Mouse (Mus musculus) midbrain, embryonic 16.5 days (tissue): ENCODE measurements at regions not wholly inside any gene's neighbourhood (a gene's known extent, or its start where the extent isn't known, plus 50 kb on each side); places are given as distances from the start of the nearest gene placed in this dataset.

Source experiments
- ATAC-seq: fragments of 200-750 bp; cut with Nextera tagmentation; 2 replicates; pipeline ENCODE4 v1.8.0; 2017; ENCODE audit warnings: moderate TSS enrichment
- H3K27ac ChIP-seq: fragments of 300-500 bp; sonication (generic); 2 replicates; pipeline ENCODE4 v1.5.1; 2014; ENCODE audit warnings: mild to moderate bottlenecking, low read length, mixed read lengths
- H3K27me3 ChIP-seq: fragments of 300-500 bp; sonication (generic); 2 replicates; pipeline ENCODE4 v1.6.1; 2014; ENCODE audit warnings: low read depth, low read length, mixed read lengths; ENCODE audit not compliant: control insufficient read depth, insufficient read depth
- H3K36me3 ChIP-seq: fragments of 300-500 bp; sonication (generic); 2 replicates; pipeline ENCODE4 v1.6.1; 2014; ENCODE audit warnings: mild to moderate bottlenecking, low read length, moderate library complexity, mixed read lengths; ENCODE audit not compliant: control insufficient read depth, insufficient read depth
- H3K4me1 ChIP-seq: fragments of 300-500 bp; sonication (generic); 2 replicates; pipeline ENCODE4 v1.6.1; 2014; ENCODE audit warnings: mild to moderate bottlenecking, low read length, mixed read lengths; ENCODE audit not compliant: control insufficient read depth, insufficient read depth
- H3K4me2 ChIP-seq: fragments of 300-500 bp; sonication (generic); 2 replicates; pipeline ENCODE4 v1.6.1; 2014; ENCODE audit warnings: mild to moderate bottlenecking, low read length, mixed read lengths
- H3K4me3 ChIP-seq: fragments of 300-500 bp; sonication (generic); 2 replicates; pipeline ENCODE4 v1.5.1; 2014; ENCODE audit warnings: low read depth, mild to moderate bottlenecking, low read length, moderate library complexity, mixed read lengths
- H3K9ac ChIP-seq: fragments of 300-500 bp; sonication (generic); 2 replicates; pipeline ENCODE4 v1.6.1; 2014; ENCODE audit warnings: low read depth, low read length, mixed read lengths
- H3K9me3 ChIP-seq: fragments of 300-500 bp; sonication (generic); replicated peaks from 2 replicates; pipeline ENCODE4 v1.6.1; 2014; ENCODE audit warnings: mild to moderate bottlenecking, low read length, mixed read lengths; ENCODE audit not compliant: control insufficient read depth, poor library complexity, severe bottlenecking
- WGBS: fragments of 180-500 bp; shearing (Covaris S2); extraction: QIAGEN DNeasy Blood & Tissue Kit; methylation state at CpG from one replicate; pipeline ENCODE4 v1.1.7; 2014; 5-methylcytosine and 5-hydroxymethylcytosine counted together

DNA sequence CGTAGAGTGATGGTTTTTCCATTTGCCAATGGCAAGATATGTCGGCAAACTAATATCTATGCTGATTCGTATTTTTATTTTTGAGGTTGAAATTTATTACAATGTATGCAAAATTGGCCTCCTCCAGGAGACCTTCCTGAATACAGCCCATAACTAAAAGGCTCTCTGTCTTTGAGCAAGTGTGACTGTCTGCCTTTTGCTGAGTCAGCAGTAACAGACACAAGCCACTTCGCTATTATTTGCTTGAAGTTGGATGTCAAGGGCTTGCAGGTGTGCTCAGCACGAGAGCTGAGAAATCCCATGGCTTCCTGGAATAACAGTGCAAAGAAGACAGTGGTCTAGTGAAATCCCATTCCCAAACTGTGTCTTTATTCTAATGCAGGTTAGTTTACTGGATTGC, 56.9 kb downstream of the Dmrt2 start:
- Histone ChIP-seq H3K9me3 (no peaks in the 10 kb centered on the region), H3K36me3 (no peaks in the 10 kb centered on the region), H3K4me3 (no peak overlapping the region), H3K4me1 (no peaks in the 10 kb centered on the region), H3K4me2 (no peak overlapping the region), H3K27ac (no peak overlapping the region), H3K27me3 (no peaks in the 10 kb centered on the region), H3K9ac (no peak overlapping the region)
- WGBS = 86% methylated on average over 5 of the region's 5 CpGs
- ATAC-seq = no peak

- Histone ChIP-seq H3K9ac (no peak overlapping the region), H3K4me1 (no peaks in the 10 kb centered on the region), H3K4me2 (no peak overlapping the region), H3K27me3 (no peaks in the 10 kb centered on the region), H3K9me3 (no peaks in the 10 kb centered on the region), H3K36me3 (no peaks in the 10 kb centered on the region), H3K27ac (no peak overlapping the region), H3K4me3 (no peak overlapping the region)
- ATAC-seq = no peak
- WGBS = 97% methylated on average over 1 of the region's 1 CpGs
Measured at GRCm38 (mm10) chr19:25729633-25730032, 57.4 kb downstream of the Dmrt2 start.

- H3K9ac ChIP-seq = no peak overlapping the region
- no peak overlapping the region for H3K4me2 ChIP-seq
- no peaks in the 10 kb centered on the region for H3K9me3 ChIP-seq
- H3K27ac ChIP-seq = no peak overlapping the region
- no peaks in the 10 kb centered on the region for H3K27me3 ChIP-seq
- no peak for ATAC-seq
- H3K4me1 ChIP-seq = no peaks in the 10 kb centered on the region
- no peak overlapping the region for H3K4me3 ChIP-seq
- H3K36me3 ChIP-seq = no peaks in the 10 kb centered on the region
- WGBS = 90% methylated on average over 4 of the region's 4 CpGs
Measured at GRCm38 (mm10) chr19:25778455-25778854, 106.2 kb downstream of the Dmrt2 start.

GRCm38 (mm10) chr19:25779356-25779755, 107.1 kb downstream of the Dmrt2 start:
- no peak for ATAC-seq
- Histone ChIP-seq H3K27me3 (no peaks in the 10 kb centered on the region), H3K9me3 (no peaks in the 10 kb centered on the region), H3K9ac (no peak overlapping the region), H3K4me1 (no peaks in the 10 kb centered on the region), H3K36me3 (no peaks in the 10 kb centered on the region), H3K27ac (no peak overlapping the region), H3K4me3 (no peak overlapping the region), H3K4me2 (no peak overlapping the region)
- 70% methylated on average over 7 of the region's 7 CpGs for WGBS

- H3K27me3 ChIP-seq = no peaks in the 10 kb centered on the region
- no peak for ATAC-seq
- no peak overlapping the region for H3K4me3 ChIP-seq
- no peak overlapping the region for H3K4me2 ChIP-seq
- no peak overlapping the region for H3K27ac ChIP-seq
- no peaks in the 10 kb centered on the region for H3K36me3 ChIP-seq
- WGBS = 87% methylated on average over 7 of the region's 7 CpGs
- H3K4me1 ChIP-seq = no peaks in the 10 kb centered on the region
- no peak overlapping the region for H3K9ac ChIP-seq
- H3K9me3 ChIP-seq = no peaks in the 10 kb centered on the region
Measured at GRCm38 (mm10) chr19:25781314-25781713, 109.1 kb downstream of the Dmrt2 start.

GRCm38 (mm10) chr19:25802692-25803091, 130.5 kb downstream of the Dmrt2 start:
- Histone ChIP-seq H3K27ac (no peak overlapping the region), H3K4me2 (no peak overlapping the region), H3K27me3 (no peaks in the 10 kb centered on the region), H3K9me3 (no peaks in the 10 kb centered on the region), H3K9ac (no peak overlapping the region), H3K36me3 (no peaks in the 10 kb centered on the region), H3K4me1 (no peaks in the 10 kb centered on the region), H3K4me3 (no peak overlapping the region)
- WGBS = 87% methylated on average over 7 of the region's 7 CpGs
- no peak for ATAC-seq

DNA sequence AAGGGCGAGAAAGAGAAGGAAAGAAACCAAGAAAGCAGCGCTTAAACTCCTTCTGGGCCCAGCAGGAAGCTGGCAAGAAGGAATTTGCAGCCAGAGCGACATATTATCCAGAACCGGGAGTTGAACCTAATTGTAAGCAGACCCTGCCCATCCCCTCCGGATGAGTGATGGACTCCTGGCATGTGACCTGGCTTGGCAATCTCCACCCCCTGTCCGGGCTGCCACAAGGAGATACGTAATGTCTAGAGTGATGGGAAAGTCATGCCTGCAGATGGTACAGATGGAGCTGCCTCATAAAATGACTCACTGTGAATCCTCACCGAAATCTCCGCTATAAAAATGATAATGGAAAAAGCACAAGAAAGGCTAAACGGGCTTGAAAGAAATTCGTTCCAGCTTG, 133.1 kb downstream of the Dmrt2 start:
- Histone ChIP-seq H3K4me1 (no peaks in the 10 kb centered on the region), H3K27me3 (no peaks in the 10 kb centered on the region), H3K9ac (no peak overlapping the region), H3K27ac (no peak overlapping the region), H3K4me3 (no peak overlapping the region), H3K36me3 (no peaks in the 10 kb centered on the region), H3K4me2 (no peak overlapping the region), H3K9me3 (no peaks in the 10 kb centered on the region)
- WGBS = 80% methylated on average over 11 of the region's 11 CpGs
- ATAC-seq = no peak

- no peak overlapping the region for H3K4me2 ChIP-seq
- H3K27ac ChIP-seq = no peak overlapping the region
- H3K9me3 ChIP-seq = no peaks in the 10 kb centered on the region
- 84% methylated on average over 7 of the region's 7 CpGs for WGBS
- no peak overlapping the region for H3K9ac ChIP-seq
- H3K27me3 ChIP-seq = no peaks in the 10 kb centered on the region
- H3K4me1 ChIP-seq = no peaks in the 10 kb centered on the region
- ATAC-seq = no peak
- H3K4me3 ChIP-seq = no peak overlapping the region
- no peaks in the 10 kb centered on the region for H3K36me3 ChIP-seq
Measured at GRCm38 (mm10) chr19:25813651-25814050, 141.4 kb downstream of the Dmrt2 start.

GRCm38 (mm10) chr19:25845158-25845557, 172.9 kb downstream of the Dmrt2 start:
- H3K27ac ChIP-seq = no peak overlapping the region
- no peaks in the 10 kb centered on the region for H3K9me3 ChIP-seq
- H3K27me3 ChIP-seq = no peaks in the 10 kb centered on the region
- WGBS = 68% methylated on average over 4 of the region's 4 CpGs
- no peak overlapping the region for H3K4me2 ChIP-seq
- no peak for ATAC-seq
- no peak overlapping the region for H3K9ac ChIP-seq
- no peaks in the 10 kb centered on the region for H3K4me1 ChIP-seq
- no peaks in the 10 kb centered on the region for H3K36me3 ChIP-seq
- H3K4me3 ChIP-seq = no peak overlapping the region

GRCm38 (mm10) chr19:25856344-25856743, 184.1 kb downstream of the Dmrt2 start:
- H3K4me1 ChIP-seq = no peaks in the 10 kb centered on the region
- no peak overlapping the region for H3K4me3 ChIP-seq
- no peak overlapping the region for H3K4me2 ChIP-seq
- no peak overlapping the region for H3K9ac ChIP-seq
- 90% methylated on average over 4 of the region's 4 CpGs for WGBS
- no peaks in the 10 kb centered on the region for H3K36me3 ChIP-seq
- no peaks in the 10 kb centered on the region for H3K27me3 ChIP-seq
- H3K9me3 ChIP-seq = no peaks in the 10 kb centered on the region
- H3K27ac ChIP-seq = no peak overlapping the region
- no peak for ATAC-seq
